Mouse (Mus musculus) CH12.LX (cell line): ENCODE results near the gene Slu7. TPM values are rescaled to one million over a fixed set of nuclear protein-coding genes. Genes with fewer than 3 reads are reported as not detected.
A peak's percentile ranks its signal among the peaks of the same experiment; 100 is the strongest.

Experiments
- DNase-seq: peaks from one replicate; pipeline ENCODE4 v3.0.0-alpha.2; 2013; ENCODE audit errors: extremely low read depth
- H3K27ac ChIP-seq: 2 replicates; pipeline ENCODE4 v1.5.1; 2012; ENCODE audit warnings: low read depth, mild to moderate bottlenecking, control low read depth, moderate library complexity; ENCODE audit not compliant: insufficient read depth
- H3K27me3 ChIP-seq: replicated peaks from 2 replicates; pipeline ENCODE3; 2012; ENCODE audit warnings: inconsistent platforms
- H3K36me3 ChIP-seq, 2 experiments: replicated peaks in 1 of 2; 2 replicates each; pipeline versions ENCODE3 to v1.6.1; 2012; ENCODE audit warnings: inconsistent platforms in 1 of 2, low read length in 1 of 2, mild to moderate bottlenecking in 1 of 2, mixed read lengths in 1 of 2, moderate library complexity in 1 of 2; ENCODE audit not compliant: control insufficient read depth in 1 of 2, insufficient read depth in 1 of 2
- H3K4me1 ChIP-seq, 2 experiments: 2 replicates each; pipeline ENCODE4 v1.6.1; 2012; ENCODE audit warnings: inconsistent platforms in 1 of 2, moderate library complexity in 1 of 2; ENCODE audit not compliant: insufficient read depth in 2 of 2, control insufficient read depth in 1 of 2
- H3K4me2 ChIP-seq: 2 replicates; pipeline ENCODE4 v1.6.1; 2012; ENCODE audit warnings: low read depth, mild to moderate bottlenecking, control low read depth; ENCODE audit not compliant: poor library complexity, insufficient read depth, severe bottlenecking
- H3K4me3 ChIP-seq, 3 experiments: fragments of 150-350 bp in 1 of 3; sonication (generic) in 1 of 3; replicated peaks in 1 of 3; 2 replicates each; pipeline versions ENCODE3 to v1.5.1; 2011 to 2012; ENCODE audit warnings: low read depth in 2 of 3, low read length in 2 of 3, mild to moderate bottlenecking in 2 of 3, moderate library complexity in 2 of 3, control low read depth in 1 of 3, improper control_type of control experiment in 1 of 3, inconsistent platforms in 1 of 3, mixed read lengths in 1 of 3; ENCODE audit not compliant: poor library complexity in 1 of 3
- H3K79me2 ChIP-seq: replicated peaks from 2 replicates; pipeline ENCODE4 v1.6.1; 2012; ENCODE audit warnings: mild to moderate bottlenecking, moderate library complexity; ENCODE audit not compliant: control insufficient read depth, poor library complexity, insufficient read depth, severe bottlenecking; ENCODE audit errors: extremely low read depth
- H3K9ac ChIP-seq: 2 replicates; pipeline ENCODE4 v1.6.1; 2012; ENCODE audit warnings: low read depth, mild to moderate bottlenecking, control low read depth, moderate library complexity; ENCODE audit not compliant: insufficient read depth
- H3K9me3 ChIP-seq: replicated peaks from 2 replicates; pipeline ENCODE3; 2012; ENCODE audit warnings: low read length, inconsistent platforms, mixed read lengths
- BHLHE40 ChIP-seq: IDR thresholded peaks from 2 replicates; pipeline ENCODE4 v1.6.1; 2011; ENCODE audit warnings: mild to moderate bottlenecking, low read depth, low read length, improper control_type of control experiment
- CHD1 ChIP-seq: IDR thresholded peaks from 2 replicates; pipeline ENCODE4 v1.6.1; 2012; ENCODE audit warnings: low read depth, low read length, improper control_type of control experiment, inconsistent platforms
- ELF1 ChIP-seq: IDR thresholded peaks from 2 replicates; pipeline ENCODE4 v1.6.1; 2014; ENCODE audit warnings: low read depth, mild to moderate bottlenecking, inconsistent platforms, low read length, improper control_type of control experiment
- EP300 ChIP-seq: IDR thresholded peaks from 2 replicates; pipeline ENCODE4 v1.6.1; 2011; ENCODE audit warnings: low read length, improper control_type of control experiment
- ETS1 ChIP-seq: conservative IDR thresholded peaks from 2 replicates; pipeline ENCODE4 v1.6.1; 2012; ENCODE audit warnings: low read depth, mild to moderate bottlenecking, inconsistent platforms, low read length, improper control_type of control experiment, moderate library complexity
- GABPA ChIP-seq: IDR thresholded peaks from 2 replicates; pipeline ENCODE4 v1.6.1; 2012; ENCODE audit warnings: low read depth, low read length, improper control_type of control experiment, inconsistent platforms; ENCODE audit not compliant: insufficient replicate concordance
- HCFC1 ChIP-seq: IDR thresholded peaks from 2 replicates; pipeline ENCODE4 v1.6.1; 2012; ENCODE audit warnings: low read depth, mild to moderate bottlenecking, inconsistent platforms, low read length, improper control_type of control experiment
- IRF4 ChIP-seq: IDR thresholded peaks from 2 replicates; pipeline ENCODE4 v1.6.1; 2014; ENCODE audit warnings: low read depth, mild to moderate bottlenecking, inconsistent platforms, low read length, improper control_type of control experiment
- MAFK ChIP-seq: IDR thresholded peaks from 2 replicates; pipeline ENCODE4 v1.6.1; 2011; ENCODE audit warnings: low read length, improper control_type of control experiment; ENCODE audit not compliant: insufficient replicate concordance
- MAZ ChIP-seq: IDR thresholded peaks from 2 replicates; pipeline ENCODE4 v1.6.1; 2012; ENCODE audit warnings: low read depth, mild to moderate bottlenecking, inconsistent platforms, low read length, improper control_type of control experiment, moderate library complexity
- MYC ChIP-seq: IDR thresholded peaks from 2 replicates; pipeline ENCODE4 v1.6.1; 2011; ENCODE audit warnings: low read depth, mild to moderate bottlenecking, improper control_type of control experiment, low read length
- NELFE ChIP-seq: IDR thresholded peaks from 2 replicates; pipeline ENCODE4 v1.6.1; 2011; ENCODE audit warnings: low read depth, low read length, improper control_type of control experiment
- NRF1 ChIP-seq: IDR thresholded peaks from 2 replicates; pipeline ENCODE4 v1.6.1; 2014; ENCODE audit warnings: low read depth, mild to moderate bottlenecking, inconsistent platforms, low read length, improper control_type of control experiment, moderate library complexity
- PAX5 ChIP-seq: IDR thresholded peaks from 2 replicates; pipeline ENCODE4 v1.6.1; 2012; ENCODE audit warnings: low read length, inconsistent platforms, mixed read lengths
- POLR2A ChIP-seq: IDR thresholded peaks from 2 replicates; pipeline ENCODE4 v1.6.1; 2011; ENCODE audit warnings: low read depth, mild to moderate bottlenecking, improper control_type of control experiment, low read length
- RCOR1 ChIP-seq: conservative IDR thresholded peaks from 2 replicates; pipeline ENCODE4 v1.6.1; 2012; ENCODE audit warnings: low read depth, mild to moderate bottlenecking, inconsistent platforms, low read length, improper control_type of control experiment
- TBP ChIP-seq: conservative IDR thresholded peaks from 2 replicates; pipeline ENCODE4 v1.6.1; 2011; ENCODE audit warnings: low read depth, low read length, improper control_type of control experiment
- TCF12 ChIP-seq: IDR thresholded peaks from 2 replicates; pipeline ENCODE4 v1.6.1; 2014; ENCODE audit warnings: low read depth, mild to moderate bottlenecking, inconsistent platforms, low read length, improper control_type of control experiment
- UBTF ChIP-seq: IDR thresholded peaks from 2 replicates; pipeline ENCODE4 v1.6.1; 2012; ENCODE audit warnings: low read depth, mild to moderate bottlenecking, inconsistent platforms, low read length, improper control_type of control experiment, moderate library complexity
- USF2 ChIP-seq: conservative IDR thresholded peaks from 2 replicates; pipeline ENCODE4 v1.6.1; 2011; ENCODE audit warnings: low read depth, low read length, improper control_type of control experiment
- ZC3H11A ChIP-seq: IDR thresholded peaks from 2 replicates; pipeline ENCODE4 v1.6.1; 2012; ENCODE audit warnings: low read depth, mild to moderate bottlenecking, inconsistent platforms, low read length, improper control_type of control experiment
- ZNF384 ChIP-seq: IDR thresholded peaks from 2 replicates; pipeline ENCODE4 v1.6.1; 2012; ENCODE audit warnings: low read depth, low read length, improper control_type of control experiment, inconsistent platforms
- dilution Hi-C: fragments of 300-500 bp; cut with MboI; formaldehyde crosslinking; loops from 2 replicates; pipeline ENCODE4 v1.14.3; 2020; ENCODE audit warnings: low sequenced_read_pairs; ENCODE audit not compliant: extremely low pct_unique_long_range_greater_than_20kb, extremely low pct_ligation_motif_present
- in situ Hi-C: fragments of 300-500 bp; cut with MboI; formaldehyde crosslinking; loops from 3 replicates; pipeline ENCODE4 v1.14.3; 2019; ENCODE audit warnings: low sequenced_read_pairs, low pct_ligation_motif_present, low pct_unique_long_range_greater_than_20kb, mixed read lengths
- polyA plus RNA-seq: library from polyadenylated mRNA; unstranded; fragments of >175 nt; gene quantifications from 2 replicates; pipeline ENCODE4 v1.2.1, GENCODE M21; 2012; ENCODE audit warnings: low read depth; ENCODE audit not compliant: insufficient read length
- total RNA-seq, 2 experiments: library from RNA; depleted of rRNA; stranded (reverse); fragments of 300-350 nt in 1 of 2; fragments of >200 nt in 1 of 2; gene quantifications; 2 replicates each; pipeline ENCODE4 v1.2.3; 2012 to 2014

The Slu7 gene
- total and polyA plus RNA-seq, 3 experiments: 41.6 to 66.8 (median 60.3) TPM

GRCm38 (mm10) chr11:43388122-43389097 is 45.1 kb upstream of the Slu7 start (continued):
- TF ChIP-seq EP300 (peak; percentile 25; the same call in 1 of the 2 replicates), POLR2A (peak; percentile 73), UBTF (no peak), NELFE (peak; percentile 59), IRF4 (peak; percentile 51), USF2 (0 out of 2 replicates have a peak, but pooled peaks have one; percentile 33), MAFK (0 out of 2 replicates have a peak, but pooled peaks have one; percentile 22), ELF1 (peak; percentile 61), ETS1 (peak; percentile 96), CHD1 (peak; percentile 83; the same call in 1 of the 2 replicates), TBP (peak; percentile 81; the same call in 1 of the 2 replicates), NRF1 (peak; percentile 39; the same call in 1 of the 2 replicates), BHLHE40 (peak; percentile 86), HCFC1 (peak; percentile 37; the same call in 1 of the 2 replicates), MYC (peak; percentile 81), PAX5 (no peak), GABPA (no peak), RCOR1 (peak; percentile 65; the same call in 1 of the 2 replicates), MAZ (0 out of 2 replicates have a peak, but pooled peaks have one; percentile 34)

GRCm38 (mm10) chr11:43389118-43389517 is 44.4 kb upstream of the Slu7 start:
- no peaks in the 10 kb centered on the region for H3K36me3 ChIP-seq
- peaks cover 19 to 51% of the 10 kb centered on the region in 2 experiments for H3K4me1 ChIP-seq
- H3K9me3 ChIP-seq: peaks cover 4% of the 10 kb centered on the region
- H3K27ac ChIP-seq: peak overlapping the region; percentile 99; the same call in 1 of the 2 replicates
- no peak overlapping the region for H3K4me3 ChIP-seq
- H3K27me3 ChIP-seq: no peaks in the 10 kb centered on the region
- TF ChIP-seq MAZ (no peak), ZNF384 (peak; percentile 81), BHLHE40 (no peak), GABPA (no peak), TCF12 (no peak), ELF1 (no peak), ZC3H11A (no peak)
- peaks cover 14% of the 10 kb centered on the region for H3K79me2 ChIP-seq
- in situ Hi-C loops (no loop called here), dilution Hi-C loops (no loop called here)
- H3K4me2 ChIP-seq: peak overlapping the region; percentile 89
- no peak for DNase-seq
- H3K9ac ChIP-seq: peak overlapping the region; percentile 57; the same call in 1 of the 2 replicates
